Mouse (Mus musculus) liver, postnatal 0 days (tissue): ENCODE data around the gene B230219D22Rik. TPM values are rescaled to one million over a fixed set of nuclear protein-coding genes. Genes with fewer than 3 reads are reported as not detected.

Source experiments
- ATAC-seq: fragments of 200-750 bp; cut with Nextera tagmentation; 2 replicates; pipeline ENCODE4 v1.8.0; 2017; ENCODE audit warnings: mild to moderate bottlenecking, moderate library complexity
- DNase-seq: peaks from one replicate; pipeline ENCODE4 v3.0.0-alpha.2; 2016
- H3K27ac ChIP-seq: fragments of 300-500 bp; sonication (generic); 2 replicates; pipeline ENCODE4 v1.5.1; 2014; ENCODE audit warnings: antibody characterized with exemption, moderate library complexity, mild to moderate bottlenecking, low read depth
- H3K27me3 ChIP-seq: fragments of 300-500 bp; sonication (generic); 2 replicates; pipeline ENCODE4 v1.6.1; 2014; ENCODE audit warnings: low read length, control low read depth, mixed read lengths; ENCODE audit not compliant: insufficient read depth
- H3K36me3 ChIP-seq: fragments of 300-500 bp; sonication (generic); replicated peaks from 2 replicates; pipeline ENCODE4 v1.6.1; 2014; ENCODE audit warnings: mild to moderate bottlenecking, control low read depth, low read length, moderate library complexity, mixed read lengths; ENCODE audit not compliant: insufficient read depth
- H3K4me1 ChIP-seq: fragments of 300-500 bp; sonication (generic); 2 replicates; pipeline ENCODE4 v1.6.1; 2014; ENCODE audit warnings: antibody characterized with exemption, mild to moderate bottlenecking, control low read depth; ENCODE audit not compliant: insufficient read depth
- H3K4me2 ChIP-seq: fragments of 300-500 bp; sonication (generic); 2 replicates; pipeline ENCODE4 v1.6.1; 2014; ENCODE audit warnings: low read depth, mild to moderate bottlenecking, low read length, moderate library complexity, mixed read lengths
- H3K4me3 ChIP-seq: fragments of 300-500 bp; sonication (generic); 2 replicates; pipeline ENCODE4 v1.5.1; 2014; ENCODE audit warnings: low read depth, low read length
- H3K9ac ChIP-seq: fragments of 300-500 bp; sonication (generic); replicated peaks from 2 replicates; pipeline ENCODE4 v1.6.1; 2014; ENCODE audit warnings: mild to moderate bottlenecking, moderate library complexity
- H3K9me3 ChIP-seq: fragments of 300-500 bp; sonication (generic); 2 replicates; pipeline ENCODE4 v1.6.1; 2016; ENCODE audit warnings: mild to moderate bottlenecking, control low read depth, low read length, mixed read lengths
- CTCF ChIP-seq: sonication (generic); IDR thresholded peaks from 2 replicates; pipeline ENCODE4 v1.5.1; 2016; ENCODE audit warnings: antibody characterized with exemption, low read depth
- EP300 ChIP-seq: IDR thresholded peaks from 2 replicates; pipeline ENCODE4 v1.6.1; 2016; ENCODE audit warnings: antibody characterized with exemption, low read depth, mild to moderate bottlenecking
- WGBS: fragments of 180-500 bp; shearing (Covaris S2); extraction: QIAGEN DNeasy Blood & Tissue Kit; methylation state at CpG from one replicate; pipeline ENCODE4 v1.1.7; 2014; ENCODE audit not compliant: insufficient replicate concordance; 5-methylcytosine and 5-hydroxymethylcytosine counted together
- polyA plus RNA-seq: library from polyadenylated mRNA; unstranded; fragments of >200 nt; fragmentation: Nextera tagmentation; extraction: Ambion mirVana; gene quantifications from 2 replicates; pipeline ENCODE4 v1.2.1, GENCODE M21; 2015

The B230219D22Rik gene
- polyA plus RNA-seq = 8.6 and 9.0 TPM in 2 replicates

- WGBS = 2% methylated on average over 43 of the region's 51 CpGs
- TF ChIP-seq EP300 (peak; percentile 72), CTCF (peak; percentile 27; the same call in 1 of the 2 replicates)
- DNase-seq (peak; percentile 93), ATAC-seq (peak; percentile 99)
- H3K4me1 ChIP-seq = peaks cover 22% of the 10 kb centered on the region
- H3K27me3 ChIP-seq = no peaks in the 10 kb centered on the region
- H3K36me3 ChIP-seq = no peaks in the 10 kb centered on the region; the same call in 1 of the 2 replicates
- H3K9me3 ChIP-seq = no peaks in the 10 kb centered on the region
- H3K9ac ChIP-seq = peak within 1 kb of the TSS; percentile 100
- peak within 1 kb of the TSS; percentile 100 for H3K27ac ChIP-seq
- H3K4me3 ChIP-seq = peak within 1 kb of the TSS; percentile 86
- H3K4me2 ChIP-seq = peak within 1 kb of the TSS; percentile 81
Measured at GRCm38 (mm10) chr13:55692535-55693242, at the start of gene B230219D22Rik. TSS of gene B230219D22Rik (plus strand) at chr13:55693124.

- H3K27me3 ChIP-seq = no peaks in the 10 kb centered on the region
- no peak overlapping the region for H3K4me3 ChIP-seq
- no peaks in the 10 kb centered on the region for H3K4me1 ChIP-seq
- H3K36me3 ChIP-seq = peaks cover 65% of the 10 kb centered on the region
- no peak overlapping the region for H3K9ac ChIP-seq
- peak; percentile 44 for DNase-seq
- TF ChIP-seq EP300 (no peak), CTCF (peak; percentile 49)
- H3K27ac ChIP-seq = no peak overlapping the region
- no peak overlapping the region for H3K4me2 ChIP-seq
- H3K9me3 ChIP-seq = no peaks in the 10 kb centered on the region
- WGBS = 94% methylated on average over 2 of the region's 2 CpGs
- no peak for ATAC-seq
Measured at GRCm38 (mm10) chr13:55644525-55644924, 48.4 kb upstream of the B230219D22Rik start.

GRCm38 (mm10) chr13:55650098-55650497, 42.8 kb upstream of the B230219D22Rik start:
- H3K4me2 ChIP-seq = no peak overlapping the region
- DNase-seq (no peak), ATAC-seq (no peak)
- no peaks in the 10 kb centered on the region for H3K4me1 ChIP-seq
- H3K4me3 ChIP-seq = no peak overlapping the region
- H3K27ac ChIP-seq = no peak overlapping the region
- H3K27me3 ChIP-seq = no peaks in the 10 kb centered on the region
- WGBS = 87% methylated on average over 12 of the region's 12 CpGs
- H3K36me3 ChIP-seq = peaks cover 94% of the 10 kb centered on the region
- H3K9ac ChIP-seq = no peak overlapping the region
- H3K9me3 ChIP-seq = no peaks in the 10 kb centered on the region
- peak; percentile 35 for TF ChIP-seq CTCF
- no peak for TF ChIP-seq EP300

- no peak for ATAC-seq
- Histone ChIP-seq H3K4me2 (no peak overlapping the region), H3K9ac (no peak overlapping the region), H3K9me3 (no peaks in the 10 kb centered on the region), H3K36me3 (peaks cover 94% of the 10 kb centered on the region), H3K4me1 (no peaks in the 10 kb centered on the region), H3K4me3 (no peak overlapping the region), H3K27ac (no peak overlapping the region), H3K27me3 (no peaks in the 10 kb centered on the region)
- DNase-seq = no peak
- 78% methylated on average over 6 of the region's 6 CpGs for WGBS
- TF ChIP-seq CTCF = no peak
- no peak for TF ChIP-seq EP300
Measured at GRCm38 (mm10) chr13:55650980-55651379, 41.9 kb upstream of the B230219D22Rik start.

- Histone ChIP-seq H3K4me3 (no peak overlapping the region), H3K9ac (no peak overlapping the region), H3K4me2 (no peak overlapping the region), H3K27ac (no peak overlapping the region), H3K36me3 (peaks cover 72% of the 10 kb centered on the region), H3K9me3 (no peaks in the 10 kb centered on the region), H3K4me1 (no peaks in the 10 kb centered on the region), H3K27me3 (no peaks in the 10 kb centered on the region)
- 91% methylated on average over 6 of the region's 6 CpGs for WGBS
- no peak for TF ChIP-seq EP300
- peak; percentile 70 for TF ChIP-seq CTCF
- no peak for ATAC-seq
- DNase-seq = peak; percentile 61
Measured at GRCm38 (mm10) chr13:55668550-55668949, 24.4 kb upstream of the B230219D22Rik start.

- ATAC-seq = no peak
Measured at GRCm38 (mm10) chr13:55672711-55673110, 20.2 kb upstream of the B230219D22Rik start.

More at GRCm38 (mm10) chr13:55672711-55673110, 20.2 kb upstream of the B230219D22Rik start:
- Histone ChIP-seq H3K27me3 (no peaks in the 10 kb centered on the region), H3K27ac (no peak overlapping the region), H3K4me2 (no peak overlapping the region), H3K36me3 (peaks cover 79% of the 10 kb centered on the region), H3K4me3 (no peak overlapping the region), H3K9ac (no peak overlapping the region), H3K4me1 (no peaks in the 10 kb centered on the region), H3K9me3 (no peaks in the 10 kb centered on the region)
- no peak for TF ChIP-seq CTCF
- no peak for DNase-seq
- 87% methylated on average over 6 of the region's 6 CpGs for whole genome bisulfite sequencing
